Mouse (Mus musculus) MEL (cell line): ENCODE results near the gene Tuba3b. TPM values are rescaled to one million over a fixed set of nuclear protein-coding genes. Genes with fewer than 3 reads are reported as not detected.

Experiments
- DNase-seq: peaks from one replicate; pipeline ENCODE4 v3.0.0; 2011; ENCODE audit warnings: low read depth, low spot score
- H3K27ac ChIP-seq: 2 replicates; pipeline ENCODE4 v1.5.1; 2012; ENCODE audit warnings: low read depth, mild to moderate bottlenecking, control low read depth, low read length, moderate library complexity; ENCODE audit not compliant: control insufficient read depth
- H3K27me3 ChIP-seq, 2 experiments: fragments of 150-350 bp in 1 of 2; sonication (generic) in 1 of 2; 2 replicates each; pipeline ENCODE4 v1.6.1; 2012; ENCODE audit warnings: low read length in 2 of 2, mild to moderate bottlenecking in 2 of 2, improper control_type of control experiment in 1 of 2, moderate library complexity in 1 of 2; ENCODE audit not compliant: insufficient read depth in 2 of 2, control insufficient read depth in 1 of 2
- H3K36me3 ChIP-seq, 2 experiments: 2 replicates each; pipeline ENCODE4 v1.6.1; 2012 to 2014; ENCODE audit warnings: low read length in 2 of 2, improper control_type of control experiment in 1 of 2, inconsistent platforms in 1 of 2, mild to moderate bottlenecking in 1 of 2; ENCODE audit not compliant: insufficient read depth in 2 of 2, control insufficient read depth in 1 of 2
- H3K4me1 ChIP-seq, 2 experiments: fragments of 150-350 bp in 1 of 2; sonication (generic) in 1 of 2; 2 replicates each; pipeline ENCODE4 v1.6.1; 2012; ENCODE audit warnings: low read length in 2 of 2, improper control_type of control experiment in 1 of 2, mild to moderate bottlenecking in 1 of 2; ENCODE audit not compliant: insufficient read depth in 2 of 2, control insufficient read depth in 1 of 2
- H3K4me3 ChIP-seq, 2 experiments: fragments of 150-350 bp in 1 of 2; sonication (generic) in 1 of 2; 2 replicates each; pipeline ENCODE4 v1.5.1; 2012; ENCODE audit warnings: low read depth in 2 of 2, low read length in 2 of 2, mild to moderate bottlenecking in 2 of 2, moderate library complexity in 2 of 2, control low read depth in 1 of 2, improper control_type of control experiment in 1 of 2; ENCODE audit not compliant: control insufficient read depth in 1 of 2, insufficient read depth in 1 of 2
- H3K79me2 ChIP-seq: 2 replicates; pipeline ENCODE4 v1.6.1; 2012; ENCODE audit warnings: mild to moderate bottlenecking, low read length, moderate library complexity; ENCODE audit not compliant: control insufficient read depth, poor library complexity, insufficient read depth
- H3K9ac ChIP-seq: 2 replicates; pipeline ENCODE4 v1.6.1; 2012; ENCODE audit warnings: low read depth, mild to moderate bottlenecking, control low read depth, low read length, moderate library complexity; ENCODE audit not compliant: control insufficient read depth, poor library complexity, severe bottlenecking
- H3K9me3 ChIP-seq: fragments of 150-350 bp; sonication (generic); replicated peaks from 2 replicates; pipeline ENCODE4 v1.6.1; 2012; ENCODE audit warnings: mild to moderate bottlenecking, low read length, improper control_type of control experiment, moderate library complexity; ENCODE audit not compliant: insufficient read depth
- BHLHE40 ChIP-seq: IDR thresholded peaks from 2 replicates; pipeline ENCODE4 v1.6.1; 2012; ENCODE audit warnings: low read depth, mild to moderate bottlenecking, inconsistent platforms, low read length, improper control_type of control experiment, borderline replicate concordance
- CHD1 ChIP-seq: IDR thresholded peaks from 2 replicates; pipeline ENCODE4 v1.6.1; 2012; ENCODE audit warnings: low read depth, mild to moderate bottlenecking, inconsistent platforms, low read length, improper control_type of control experiment
- CHD2 ChIP-seq: IDR thresholded peaks from 2 replicates; pipeline ENCODE4 v1.6.1; 2011; ENCODE audit warnings: low read length, improper control_type of control experiment
- CTCF ChIP-seq, 3 experiments: IDR thresholded peaks in 2 of 3; conservative IDR thresholded peaks in 1 of 3; 2 replicates each; pipeline ENCODE4 v1.5.1; 2011 to 2012; ENCODE audit warnings: low read length in 3 of 3, low read depth in 2 of 3, mild to moderate bottlenecking in 2 of 3, improper control_type of control experiment in 1 of 3, inconsistent platforms in 1 of 3, mixed read lengths in 1 of 3, moderate library complexity in 1 of 3; ENCODE audit not compliant: control insufficient read depth in 1 of 3, insufficient read depth in 1 of 3, poor library complexity in 1 of 3, severe bottlenecking in 1 of 3
- ELF1 ChIP-seq: IDR thresholded peaks from 2 replicates; pipeline ENCODE4 v1.6.1; 2014; ENCODE audit warnings: low read depth, mild to moderate bottlenecking, inconsistent platforms, low read length, improper control_type of control experiment, moderate library complexity
- EP300 ChIP-seq, 2 experiments: IDR thresholded peaks; 2 replicates each; pipeline ENCODE4 v1.6.1; 2011; ENCODE audit warnings: improper control_type of control experiment in 2 of 2, low read length in 2 of 2, low read depth in 1 of 2, mild to moderate bottlenecking in 1 of 2
- ETS1 ChIP-seq: IDR thresholded peaks from 2 replicates; pipeline ENCODE4 v1.6.1; 2012; ENCODE audit warnings: low read depth, mild to moderate bottlenecking, inconsistent platforms, low read length, improper control_type of control experiment, moderate library complexity
- MAFK ChIP-seq: IDR thresholded peaks from 2 replicates; pipeline ENCODE4 v1.6.1; 2011; ENCODE audit warnings: low read depth, mild to moderate bottlenecking, low read length, improper control_type of control experiment, borderline replicate concordance
- MEF2A ChIP-seq: IDR thresholded peaks from 2 replicates; pipeline ENCODE4 v1.6.1; 2014; ENCODE audit warnings: low read depth, mild to moderate bottlenecking, inconsistent platforms, low read length, improper control_type of control experiment; ENCODE audit not compliant: poor library complexity, insufficient replicate concordance, severe bottlenecking; ENCODE audit errors: extremely low read depth
- MXI1 ChIP-seq: IDR thresholded peaks from 2 replicates; pipeline ENCODE4 v1.6.1; 2011; ENCODE audit warnings: mild to moderate bottlenecking, low read depth, low read length, improper control_type of control experiment
- MYB ChIP-seq: IDR thresholded peaks from 2 replicates; pipeline ENCODE4 v1.6.1; 2011; ENCODE audit warnings: mild to moderate bottlenecking, low read depth, low read length, improper control_type of control experiment
- MYC ChIP-seq: IDR thresholded peaks from 2 replicates; pipeline ENCODE4 v1.6.1; 2011; ENCODE audit warnings: low read depth, mild to moderate bottlenecking, low read length, improper control_type of control experiment, moderate library complexity
- POLR2A ChIP-seq, 2 experiments: IDR thresholded peaks; 2 replicates each; pipeline ENCODE4 v1.6.1; 2011 to 2012; ENCODE audit warnings: low read length in 2 of 2, mild to moderate bottlenecking in 2 of 2, control low read depth in 1 of 2, improper control_type of control experiment in 1 of 2, low read depth in 1 of 2, moderate library complexity in 1 of 2; ENCODE audit not compliant: control insufficient read depth in 1 of 2, insufficient read depth in 1 of 2, poor library complexity in 1 of 2
- POLR2AphosphoS5 ChIP-seq: IDR thresholded peaks from 2 replicates; pipeline ENCODE4 v1.6.1; 2012; ENCODE audit warnings: low read depth, borderline replicate concordance, mild to moderate bottlenecking, inconsistent platforms, low read length, moderate library complexity, mixed read lengths
- RAD21 ChIP-seq: IDR thresholded peaks from 2 replicates; pipeline ENCODE4 v1.6.1; 2011; ENCODE audit warnings: mild to moderate bottlenecking, low read depth, low read length, improper control_type of control experiment
- RCOR1 ChIP-seq: IDR thresholded peaks from 2 replicates; pipeline ENCODE4 v1.6.1; 2012; ENCODE audit warnings: low read depth, mild to moderate bottlenecking, inconsistent platforms, low read length, improper control_type of control experiment
- SIN3A ChIP-seq: IDR thresholded peaks from 2 replicates; pipeline ENCODE4 v1.6.1; 2012; ENCODE audit warnings: low read length, improper control_type of control experiment, inconsistent platforms
- SMC3 ChIP-seq: IDR thresholded peaks from 2 replicates; pipeline ENCODE4 v1.6.1; 2011; ENCODE audit warnings: low read depth, low read length, improper control_type of control experiment
- TAL1 ChIP-seq: IDR thresholded peaks from 2 replicates; pipeline ENCODE4 v1.6.1; 2012; ENCODE audit warnings: mild to moderate bottlenecking, inconsistent platforms, low read length, moderate library complexity, mixed read lengths
- TBP ChIP-seq: IDR thresholded peaks from 2 replicates; pipeline ENCODE4 v1.8.0; 2011; ENCODE audit warnings: low read depth, low read length, improper control_type of control experiment
- UBTF ChIP-seq: IDR thresholded peaks from 2 replicates; pipeline ENCODE4 v1.6.1; 2012; ENCODE audit warnings: low read depth, mild to moderate bottlenecking, inconsistent platforms, low read length, improper control_type of control experiment, moderate library complexity, borderline replicate concordance; ENCODE audit not compliant: insufficient read depth
- USF1 ChIP-seq: IDR thresholded peaks from 2 replicates; pipeline ENCODE4 v1.6.1; 2014; ENCODE audit warnings: low read depth, mild to moderate bottlenecking, inconsistent platforms, low read length, improper control_type of control experiment, moderate library complexity
- ZKSCAN1 ChIP-seq: IDR thresholded peaks from 2 replicates; pipeline ENCODE4 v1.6.1; 2012; ENCODE audit warnings: low read depth, mild to moderate bottlenecking, inconsistent platforms, low read length, improper control_type of control experiment, moderate library complexity
- ZMIZ1 ChIP-seq: IDR thresholded peaks from 2 replicates; pipeline ENCODE4 v1.6.1; 2012; ENCODE audit warnings: low read depth, mild to moderate bottlenecking, inconsistent platforms, low read length, improper control_type of control experiment, moderate library complexity
- polyA plus RNA-seq, 2 experiments: library from polyadenylated mRNA; stranded (reverse) in 1 of 2; unstranded in 1 of 2; fragments of >175 nt in 1 of 2; fragments of >200 nt in 1 of 2; gene quantifications; 2 replicates each; pipeline versions ENCODE4 v1.2.1 to v1.2.4; 2012; ENCODE audit warnings: low replicate concordance in 2 of 2, low read depth in 1 of 2; ENCODE audit not compliant: insufficient read length in 2 of 2, insufficient read depth in 1 of 2, missing spikeins in 1 of 2
- total RNA-seq: library from RNA; depleted of rRNA; stranded (reverse); fragments of 300-350 nt; gene quantifications from 2 replicates; pipeline ENCODE4 v1.2.3, GENCODE M21; 2012

Tuba3b gene
- total and polyA plus RNA-seq, 3 experiments = 0.06 to 0.23 TPM; not detected in 1

DNA sequence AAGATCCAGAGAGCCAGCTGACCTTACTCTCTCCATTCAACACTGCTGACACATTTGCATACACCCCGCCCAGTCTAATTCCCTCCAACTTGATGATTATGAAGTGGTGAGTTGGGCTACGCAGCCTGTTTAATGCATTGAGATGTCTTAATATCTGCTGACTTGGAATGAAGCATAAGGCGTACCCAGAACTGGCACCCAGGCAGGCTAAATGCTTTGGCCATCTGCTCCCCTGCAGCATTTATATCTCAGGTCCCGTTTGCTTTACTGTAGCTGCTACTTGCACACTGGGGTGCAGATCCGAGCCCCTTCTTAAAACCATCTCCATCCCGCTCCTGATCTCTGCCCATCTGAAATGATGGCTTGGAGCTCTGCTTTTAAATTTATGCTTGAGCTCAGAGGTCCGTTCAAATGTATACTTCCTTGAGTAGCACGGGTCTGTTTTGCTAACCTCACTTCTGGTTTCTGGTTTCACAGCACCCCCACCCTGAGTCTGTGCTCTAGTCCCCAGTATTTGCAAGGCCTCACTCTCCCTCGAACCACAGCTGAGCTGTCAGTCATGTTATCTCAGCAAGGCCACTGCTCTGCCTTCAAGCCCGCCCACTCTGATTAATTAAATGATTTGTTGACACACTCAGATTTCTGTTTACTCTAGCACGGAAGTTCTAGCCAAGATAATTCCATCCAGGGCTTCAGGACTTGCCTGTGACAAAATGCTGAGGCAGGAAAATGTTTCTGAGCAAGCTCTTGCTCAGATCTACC, 16.6 kb upstream of the Tuba3b start (continued):
- no peak for TF ChIP-seq BHLHE40
- TF ChIP-seq, all 39 proteins: peak for 0

DNA sequence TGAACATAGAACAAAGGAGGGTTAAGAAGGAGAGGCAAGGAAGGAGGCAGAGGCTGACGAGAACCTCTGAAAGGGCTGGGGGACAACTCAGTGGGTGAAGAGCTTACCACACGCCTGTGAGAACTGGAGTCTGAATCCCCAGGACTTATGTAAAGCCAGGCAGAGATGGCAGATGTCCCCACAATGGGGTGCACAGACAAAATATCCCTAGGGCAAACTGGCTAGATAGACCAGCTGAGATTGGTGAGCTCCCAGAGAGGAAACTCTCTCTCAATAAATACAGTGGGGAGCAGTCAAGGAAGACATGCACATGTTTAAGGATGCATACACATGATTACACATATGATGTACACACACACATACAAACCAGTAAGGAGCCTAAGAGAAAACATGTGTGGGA, 11.4 kb upstream of the Tuba3b start:
- H3K9me3 ChIP-seq = no peaks in the 10 kb centered on the region
- H3K27me3 ChIP-seq = no peaks in the 10 kb centered on the region
- TF ChIP-seq ZKSCAN1 (no peak), POLR2A (IDR thresholded peaks at IDR 0.05; ENCODE audit: control insufficient read depth in 1 of 2, insufficient read depth in 1 of 2, low read depth in 1 of 2, low read length in 2 of 2, poor library complexity in 1 of 2) (no peak), MXI1 (no peak), POLR2AphosphoS5 (no peak), ETS1 (no peak), EP300 (IDR thresholded peaks at IDR 0.05; ENCODE audit: low read depth in 1 of 2, low read length in 2 of 2) (no peak), MYB (no peak), TAL1 (no peak), USF1 (no peak), TBP (no peak), RAD21 (no peak), MYC (no peak), SMC3 (no peak), CHD1 (no peak), BHLHE40 (no peak)
- TF ChIP-seq, all 39 proteins: peak for 0
- Histone ChIP-seq H3K4me3 (no peak overlapping the region), H3K27ac (no peak overlapping the region), H3K9ac (no peak overlapping the region), H3K36me3 (no peaks in the 10 kb centered on the region), H3K79me2 (no peaks in the 10 kb centered on the region), H3K4me1 (no peaks in the 10 kb centered on the region)
- DNase-seq = no peak

DNA sequence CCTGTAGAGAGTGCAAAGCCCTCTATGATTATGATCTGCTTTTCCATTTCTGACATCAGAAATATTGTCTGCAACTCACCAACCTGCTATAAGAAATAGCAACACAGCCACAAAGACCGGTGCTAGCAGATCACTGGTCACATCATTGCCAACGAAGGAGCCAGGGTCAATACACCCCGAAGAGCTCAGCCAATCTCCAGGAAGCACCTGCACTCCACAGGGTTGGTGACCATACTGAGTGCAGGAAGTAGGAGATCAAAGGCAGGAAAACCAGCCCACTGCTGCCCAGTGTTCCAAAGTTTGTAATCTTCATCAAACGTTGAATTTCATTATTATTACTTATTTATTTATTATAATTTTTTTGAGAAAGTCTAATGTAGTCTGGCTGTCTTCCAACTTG, 10.9 kb upstream of the Tuba3b start:
- Histone ChIP-seq H3K9ac (no peak overlapping the region), H3K27me3 (no peaks in the 10 kb centered on the region), H3K4me3 (no peak overlapping the region), H3K36me3 (no peaks in the 10 kb centered on the region), H3K4me1 (no peaks in the 10 kb centered on the region), H3K27ac (no peak overlapping the region), H3K79me2 (no peaks in the 10 kb centered on the region), H3K9me3 (no peaks in the 10 kb centered on the region)
- no peak for DNase-seq
- TF ChIP-seq ZMIZ1 (no peak), RCOR1 (no peak), MYC (no peak), ETS1 (no peak), SMC3 (no peak), MEF2A (no peak), CHD2 (no peak), MAFK (no peak), ELF1 (no peak), CTCF (IDR thresholded peaks at IDR 0.05 in 2 of 3, conservative IDR thresholded peaks at IDR 0.05 in 1 of 3; ENCODE audit: control insufficient read depth in 1 of 3, insufficient read depth in 1 of 3, low read depth in 2 of 3, low read length in 3 of 3, poor library complexity in 1 of 3, severe bottlenecking in 1 of 3) (no peak), MXI1 (no peak), MYB (no peak), UBTF (no peak), SIN3A (no peak)
